Mouse (Mus musculus) lung, postnatal 25 days (tissue): ENCODE results near the gene Gm8011.
"Not testable (repeated sequence)": the region's sequence is repeated elsewhere in the genome, so short reads cannot be mapped to it uniquely, and the experiment has no call there.

Experiments used
- DNase-seq: peaks from one replicate; pipeline ENCODE4 v3.0.0; 2022; ENCODE audit warnings: low spot score

Gene Gm8011

DNA sequence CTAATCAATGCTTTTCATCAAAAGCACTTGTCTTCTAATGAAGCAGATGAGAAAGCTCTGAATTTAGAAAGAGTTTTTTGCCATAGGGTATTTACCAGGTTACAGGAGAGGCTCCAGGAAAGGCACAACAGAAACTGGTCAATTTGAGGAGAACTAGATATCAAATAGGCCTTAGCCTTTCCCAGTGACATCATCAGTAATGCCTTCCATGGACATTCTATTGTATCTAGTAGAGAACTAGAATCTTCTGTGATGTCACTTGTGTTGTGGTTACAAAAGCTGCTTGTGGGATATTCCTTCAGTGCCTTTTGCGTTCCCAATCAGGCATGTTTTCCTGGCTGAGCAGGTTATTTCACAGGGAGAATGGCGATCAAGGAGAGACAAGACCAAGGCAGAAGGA is at the start of gene Gm8011:
TSS of gene Gm8011 (plus strand) at position 301 of the 400 bp plus-strand sequence.
- DNase-seq = not testable (repeated sequence)

DNA sequence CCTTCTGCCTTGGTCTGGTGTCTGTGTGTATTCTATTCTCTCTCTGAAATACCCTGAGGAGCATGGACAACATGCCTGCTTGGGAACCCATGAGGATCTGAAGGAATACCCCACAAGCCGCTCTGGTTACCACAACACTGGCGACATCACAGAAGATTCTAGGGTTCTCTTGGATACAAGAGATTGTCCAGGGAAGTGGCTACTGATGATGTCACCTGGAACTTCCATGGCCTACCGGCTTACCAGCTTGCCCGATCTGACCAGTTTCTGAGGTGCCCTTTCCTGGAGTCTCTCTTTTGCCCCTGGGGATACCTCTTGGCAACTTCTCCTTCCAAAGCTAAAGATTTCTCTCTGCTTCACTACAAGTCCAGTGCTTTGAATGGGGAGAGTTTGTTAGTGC is 24.1 kb upstream of the Gm8011 start, which contains the start of gene Gm8005:
TSS of gene Gm8005 (minus strand) at position 101 of the 400 bp plus-strand sequence.
- not testable (repeated sequence) for DNase-seq

DNA sequence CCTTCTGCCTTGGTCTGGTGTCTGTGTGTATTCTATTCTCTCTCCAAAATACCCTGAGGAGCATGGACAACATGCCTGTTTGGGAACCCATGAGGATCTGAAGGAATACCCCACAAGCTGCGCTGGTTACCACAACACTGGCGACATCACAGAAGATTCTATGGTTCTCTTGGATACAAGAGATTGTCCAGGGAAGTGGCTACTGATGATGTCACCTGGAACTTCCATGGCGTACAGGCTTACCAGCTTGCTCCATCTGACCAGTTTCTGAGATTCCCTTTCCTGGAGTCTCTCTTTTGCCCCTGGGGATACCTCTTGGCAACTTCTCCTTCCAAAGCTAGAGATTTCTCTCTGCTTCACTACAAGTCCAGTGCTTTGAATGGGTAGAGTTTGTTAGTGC is 38.6 kb downstream of the Gm8011 start, which contains the start of gene Gm8020:
TSS of gene Gm8020 (minus strand) at position 101 of the 400 bp plus-strand sequence.
- not testable (repeated sequence) for DNase-seq
